Mouse (Mus musculus) hindbrain, embryonic 13.5 days (tissue): ENCODE measurements at regions not wholly inside any gene's neighbourhood (a gene's known extent, or its start where the extent isn't known, plus 50 kb on each side); places are given as distances from the start of the nearest gene placed in this dataset.

Experiments
- ATAC-seq: fragments of 200-750 bp; cut with Nextera tagmentation; 2 replicates; pipeline ENCODE4 v1.8.0; 2017; ENCODE audit warnings: moderate TSS enrichment; ENCODE audit not compliant: low FRiP score
- H3K27ac ChIP-seq: fragments of 300-500 bp; sonication (generic); 2 replicates; pipeline ENCODE4 v1.5.1; 2015; ENCODE audit warnings: inconsistent platforms, mild to moderate bottlenecking, moderate library complexity
- H3K27me3 ChIP-seq: fragments of 300-500 bp; sonication (generic); 2 replicates; pipeline ENCODE4 v1.6.1; 2015; ENCODE audit warnings: mild to moderate bottlenecking, inconsistent platforms
- H3K36me3 ChIP-seq: fragments of 300-500 bp; sonication (generic); 2 replicates; pipeline ENCODE4 v1.6.1; 2015; ENCODE audit warnings: mild to moderate bottlenecking, inconsistent platforms
- H3K4me1 ChIP-seq: fragments of 300-500 bp; sonication (generic); replicated peaks from 2 replicates; pipeline ENCODE4 v1.6.1; 2015; ENCODE audit warnings: inconsistent platforms
- H3K4me2 ChIP-seq: fragments of 300-500 bp; sonication (generic); 2 replicates; pipeline ENCODE4 v1.6.1; 2015; ENCODE audit warnings: inconsistent platforms, mild to moderate bottlenecking, moderate library complexity
- H3K4me3 ChIP-seq: fragments of 300-500 bp; sonication (generic); 2 replicates; pipeline ENCODE4 v1.5.1; 2015; ENCODE audit warnings: mild to moderate bottlenecking, inconsistent platforms
- H3K9ac ChIP-seq: fragments of 300-500 bp; sonication (generic); 2 replicates; pipeline ENCODE4 v1.6.1; 2015; ENCODE audit warnings: mild to moderate bottlenecking, inconsistent platforms
- H3K9me3 ChIP-seq: fragments of 300-500 bp; sonication (generic); 2 replicates; pipeline ENCODE4 v1.6.1; 2016; ENCODE audit warnings: inconsistent platforms
- WGBS: fragments of 180-500 bp; shearing (Covaris S2); methylation state at CpG from one replicate; pipeline ENCODE4 v1.1.7; 2015; 5-methylcytosine and 5-hydroxymethylcytosine counted together

GRCm38 (mm10) chr1:174999265-175000200 lies 77.9 kb upstream of the Grem2 start:
- Histone ChIP-seq H3K27me3 (no peaks in the 10 kb centered on the region), H3K27ac (no peak overlapping the region), H3K4me1 (no peaks in the 10 kb centered on the region), H3K9ac (no peak overlapping the region), H3K4me3 (no peak overlapping the region), H3K36me3 (no peaks in the 10 kb centered on the region), H3K4me2 (no peak overlapping the region), H3K9me3 (no peaks in the 10 kb centered on the region)
- ATAC-seq = peak; percentile 76; the same call in 1 of the 2 replicates
- WGBS = 76% methylated on average over 8 of the region's 8 CpGs

- no peaks in the 10 kb centered on the region for H3K9me3 ChIP-seq
- H3K4me2 ChIP-seq = no peak overlapping the region
- no peak overlapping the region for H3K27ac ChIP-seq
- 93% methylated on average over 4 of the region's 4 CpGs for WGBS
- no peaks in the 10 kb centered on the region for H3K36me3 ChIP-seq
- no peaks in the 10 kb centered on the region for H3K4me1 ChIP-seq
- ATAC-seq = no peak
- H3K9ac ChIP-seq = no peak overlapping the region
- no peak overlapping the region for H3K4me3 ChIP-seq
- H3K27me3 ChIP-seq = no peaks in the 10 kb centered on the region
Measured at GRCm38 (mm10) chr1:174992520-174992919, 70.9 kb upstream of the Grem2 start.

GRCm38 (mm10) chr1:174988590-174988989 lies 67.0 kb upstream of the Grem2 start:
- ATAC-seq = no peak
- H3K4me2 ChIP-seq = no peak overlapping the region
- WGBS = 76% methylated on average over 5 of the region's 5 CpGs
- no peak overlapping the region for H3K4me3 ChIP-seq
- no peak overlapping the region for H3K9ac ChIP-seq
- H3K4me1 ChIP-seq = no peaks in the 10 kb centered on the region
- no peaks in the 10 kb centered on the region for H3K9me3 ChIP-seq
- no peak overlapping the region for H3K27ac ChIP-seq
- H3K36me3 ChIP-seq = no peaks in the 10 kb centered on the region
- H3K27me3 ChIP-seq = no peaks in the 10 kb centered on the region

GRCm38 (mm10) chr1:174971895-174972294 lies 50.3 kb upstream of the Grem2 start:
- no peaks in the 10 kb centered on the region for H3K36me3 ChIP-seq
- ATAC-seq = no peak
- 0 out of 2 replicates have a peak, but pooled peaks cover 3% of the 10 kb centered on the region for H3K4me1 ChIP-seq
- H3K4me3 ChIP-seq = no peak overlapping the region
- H3K9ac ChIP-seq = no peak overlapping the region
- H3K27ac ChIP-seq = no peak overlapping the region
- WGBS = 72% methylated on average over 6 of the region's 6 CpGs
- H3K9me3 ChIP-seq = no peaks in the 10 kb centered on the region
- H3K27me3 ChIP-seq = no peaks in the 10 kb centered on the region
- H3K4me2 ChIP-seq = no peak overlapping the region
